Mouse (Mus musculus) A20 (cell line): ENCODE results near the gene Net1.
"Not testable (repeated sequence)": the region's sequence is repeated elsewhere in the genome, so short reads cannot be mapped to it uniquely, and the experiment has no call there.

Source experiments
- DNase-seq: peaks from one replicate; pipeline ENCODE4 v3.0.0-alpha.2; 2011; ENCODE audit warnings: low read depth, low spot score

Gene Net1

GRCm38 (mm10) chr13:3833644-3834043, 84.4 kb downstream of the Net1 start:
- not testable (repeated sequence) for DNase-seq

GRCm38 (mm10) chr13:3832450-3832849, 85.6 kb downstream of the Net1 start:
- no peak for DNase-seq
